Mouse (Mus musculus): ENCODE results near the gene Lipa. TPM values are rescaled to one million over a fixed set of nuclear protein-coding genes. Genes with fewer than 3 reads are reported as not detected.
A peak's percentile ranks its signal among the peaks of the same experiment; 100 is the strongest.

Lipa gene
- polyA plus RNA-seq, 1 experiment from 2014 or later: 26.0 TPM

DNA sequence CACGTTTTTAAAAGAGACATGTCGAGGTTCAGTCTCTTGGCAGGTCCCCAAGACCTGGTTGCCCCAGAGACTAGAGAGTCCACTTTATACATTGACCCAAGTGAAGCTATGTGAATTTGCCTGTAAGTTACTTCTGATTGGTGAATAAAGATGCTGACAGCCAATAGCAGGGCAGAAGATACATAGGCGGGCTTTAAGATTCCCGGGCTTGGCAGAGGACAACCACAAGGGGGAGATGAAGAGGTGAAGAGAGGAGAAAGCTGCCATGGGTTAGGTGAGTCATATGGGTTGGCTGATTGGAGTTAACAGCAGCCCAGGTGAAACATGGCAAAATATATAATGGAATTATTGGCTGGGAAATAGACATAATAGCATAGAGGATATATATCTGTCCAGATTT lies 26.5 kb downstream of the Lipa start:
- ATAC-seq (ENCODE audit: insufficient number of reproducible peaks, low FRiP score, low TSS enrichment, low read depth) (no peak), DNase-seq (ENCODE audit: low spot score) (peak; percentile 56)
- H3K27me3 ChIP-seq (ENCODE audit: control insufficient read depth, insufficient read depth, low read length): no peaks in the 10 kb centered on the region
- no peak overlapping the region for H3K4me3 ChIP-seq (ENCODE audit: low read depth, low read length)
- no peak overlapping the region for H3K9ac ChIP-seq (ENCODE audit: low read length)
- WGBS: 45% methylated on average over 4 of the region's 4 CpGs
- no peaks in the 10 kb centered on the region for H3K9me3 ChIP-seq (ENCODE audit: control insufficient read depth, low read length)
- H3K4me2 ChIP-seq (ENCODE audit: low read depth, severe bottlenecking): no peak overlapping the region
- H3K36me3 ChIP-seq (ENCODE audit: control insufficient read depth, insufficient read depth, low read length): no peaks in the 10 kb centered on the region
- H3K27ac ChIP-seq (replicated peaks; ENCODE audit: low read depth, low read length): no peak overlapping the region
- H3K4me1 ChIP-seq (ENCODE audit: control insufficient read depth, insufficient read depth, low read length): no peaks in the 10 kb centered on the region

- 82% methylated on average over 1 of the region's 1 CpGs for WGBS
- Histone ChIP-seq H3K4me2 (ENCODE audit: low read depth, severe bottlenecking) (no peak overlapping the region), H3K9ac (ENCODE audit: low read length) (no peak overlapping the region), H3K9me3 (ENCODE audit: control insufficient read depth, low read length) (no peaks in the 10 kb centered on the region), H3K36me3 (ENCODE audit: control insufficient read depth, insufficient read depth, low read length) (no peaks in the 10 kb centered on the region; the same call in 1 of the 2 replicates), H3K27ac (replicated peaks; ENCODE audit: low read depth, low read length) (no peak overlapping the region), H3K4me3 (ENCODE audit: low read depth, low read length) (no peak overlapping the region), H3K4me1 (ENCODE audit: control insufficient read depth, insufficient read depth, low read length) (no peaks in the 10 kb centered on the region), H3K27me3 (ENCODE audit: control insufficient read depth, insufficient read depth, low read length) (no peaks in the 10 kb centered on the region)
- ATAC-seq (ENCODE audit: insufficient number of reproducible peaks, low FRiP score, low TSS enrichment, low read depth): no peak
- DNase-seq (ENCODE audit: low spot score): no peak
Observed at GRCm38 (mm10) chr19:34496353-34496752, 30.9 kb downstream of the Lipa start.

- Histone ChIP-seq H3K27me3 (ENCODE audit: control insufficient read depth, insufficient read depth, low read length) (no peaks in the 10 kb centered on the region), H3K4me2 (ENCODE audit: low read depth, severe bottlenecking) (no peak overlapping the region), H3K27ac (replicated peaks; ENCODE audit: low read depth, low read length) (no peak overlapping the region), H3K9me3 (ENCODE audit: control insufficient read depth, low read length) (no peaks in the 10 kb centered on the region), H3K4me3 (ENCODE audit: low read depth, low read length) (no peak overlapping the region), H3K36me3 (ENCODE audit: control insufficient read depth, insufficient read depth, low read length) (no peaks in the 10 kb centered on the region; the same call in 1 of the 2 replicates), H3K4me1 (ENCODE audit: control insufficient read depth, insufficient read depth, low read length) (no peaks in the 10 kb centered on the region), H3K9ac (ENCODE audit: low read length) (no peak overlapping the region)
- DNase-seq (ENCODE audit: low spot score) (no peak), ATAC-seq (ENCODE audit: insufficient number of reproducible peaks, low FRiP score, low TSS enrichment, low read depth) (no peak)
- WGBS: 92% methylated on average over 4 of the region's 4 CpGs
Observed at GRCm38 (mm10) chr19:34493859-34494258, 33.4 kb downstream of the Lipa start.

DNA sequence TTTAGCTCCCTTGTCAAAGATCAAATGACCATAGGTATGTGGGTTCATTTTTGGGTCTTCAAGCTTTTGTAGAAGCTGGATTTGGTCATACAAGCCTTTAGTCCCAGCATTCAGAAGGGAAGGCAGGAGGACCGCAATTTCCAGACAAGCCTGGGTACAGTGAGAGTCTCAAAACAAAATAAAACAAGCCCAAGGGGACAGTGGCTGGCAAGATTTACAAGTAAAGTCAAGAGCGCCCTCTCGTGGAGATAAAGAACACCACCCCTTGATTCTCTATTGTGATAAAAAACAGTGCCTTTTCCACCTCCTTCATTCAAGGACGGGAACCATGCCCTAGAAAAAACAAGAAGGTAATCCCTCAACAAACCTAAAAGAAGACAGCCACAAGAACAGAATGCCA lies 43.7 kb downstream of the Lipa start:
- 18% methylated on average over 4 of the region's 4 CpGs for WGBS
- no peaks in the 10 kb centered on the region for H3K9me3 ChIP-seq (ENCODE audit: control insufficient read depth, low read length)
- no peaks in the 10 kb centered on the region for H3K36me3 ChIP-seq (ENCODE audit: control insufficient read depth, insufficient read depth, low read length)
- no peaks in the 10 kb centered on the region for H3K4me1 ChIP-seq (ENCODE audit: control insufficient read depth, insufficient read depth, low read length)
- H3K4me2 ChIP-seq (ENCODE audit: low read depth, severe bottlenecking): no peak overlapping the region
- H3K9ac ChIP-seq (ENCODE audit: low read length): no peak overlapping the region
- H3K4me3 ChIP-seq (ENCODE audit: low read depth, low read length): no peak overlapping the region
- H3K27me3 ChIP-seq (ENCODE audit: control insufficient read depth, insufficient read depth, low read length): no peaks in the 10 kb centered on the region
- H3K27ac ChIP-seq (replicated peaks; ENCODE audit: low read depth, low read length): no peak overlapping the region
- ATAC-seq (ENCODE audit: insufficient number of reproducible peaks, low FRiP score, low TSS enrichment, low read depth) (no peak), DNase-seq (ENCODE audit: low spot score) (peak; percentile 32)

DNA sequence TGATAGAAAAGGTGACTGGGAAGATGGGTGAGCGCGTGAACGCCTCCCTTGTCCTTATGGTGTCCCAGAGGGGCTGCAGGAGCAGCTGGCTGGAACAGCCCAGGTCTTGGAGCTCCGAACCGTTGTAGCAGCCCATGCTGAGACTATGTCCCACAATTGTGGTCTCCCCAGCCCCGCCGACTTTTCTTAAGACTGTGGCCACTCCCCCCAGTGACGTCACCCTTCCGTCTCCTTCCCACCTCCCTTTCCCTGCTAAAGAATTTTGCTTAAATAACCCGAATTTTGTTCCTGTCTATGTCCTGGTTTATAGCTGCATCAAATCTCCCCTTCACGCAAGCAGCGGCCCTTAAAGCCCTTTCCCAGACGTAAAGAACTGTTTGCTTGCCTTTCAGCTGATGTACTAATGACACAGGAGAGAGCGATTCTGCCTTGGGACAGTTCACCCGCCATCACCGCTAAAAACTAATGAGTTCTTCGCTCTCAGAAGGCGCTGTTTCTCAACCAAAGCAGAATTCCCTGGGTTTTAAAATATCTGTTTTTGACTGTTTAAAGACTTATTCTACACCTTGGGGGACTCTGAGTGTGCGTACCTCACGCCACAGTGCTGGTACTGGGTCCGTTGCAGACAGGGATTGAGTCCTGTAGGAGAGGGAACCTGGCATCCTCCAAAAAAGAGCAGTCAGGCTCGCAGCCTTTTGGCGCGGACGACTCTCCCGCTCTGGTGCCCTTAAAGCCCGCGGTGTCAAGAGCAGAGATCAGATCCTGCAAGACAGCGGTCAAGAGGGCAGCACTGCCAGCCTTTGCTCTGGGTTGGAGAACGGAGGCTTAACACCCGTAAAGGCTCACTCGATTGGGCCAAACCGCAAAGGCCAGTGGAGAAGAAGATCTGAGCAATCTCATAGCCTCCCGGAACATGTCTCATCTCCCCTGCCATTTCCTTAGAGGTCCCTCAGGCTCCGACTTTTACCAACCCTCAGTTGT lies 52.0 kb downstream of the Lipa start, which contains the start of gene Ch25h:
Ch25h (minus strand) TSS at position 174 of the 981 bp plus-strand sequence.
- ATAC-seq (ENCODE audit: insufficient number of reproducible peaks, low FRiP score, low TSS enrichment, low read depth): peak; percentile 81
- Histone ChIP-seq H3K4me1 (ENCODE audit: control insufficient read depth, insufficient read depth, low read length) (0 out of 2 replicates have a peak, but pooled peaks cover 7% of the 10 kb centered on the region), H3K4me2 (ENCODE audit: low read depth, severe bottlenecking) (peak within 1 kb of the TSS; percentile 93), H3K27me3 (ENCODE audit: control insufficient read depth, insufficient read depth, low read length) (peaks cover 23% of the 10 kb centered on the region), H3K9ac (ENCODE audit: low read length) (peak within 1 kb of the TSS; percentile 7; the same call in 1 of the 2 replicates), H3K27ac (replicated peaks; ENCODE audit: low read depth, low read length) (no peak within 1 kb of the TSS), H3K36me3 (ENCODE audit: control insufficient read depth, insufficient read depth, low read length) (no peaks in the 10 kb centered on the region), H3K4me3 (ENCODE audit: low read depth, low read length) (peak within 1 kb of the TSS; percentile 51), H3K9me3 (ENCODE audit: control insufficient read depth, low read length) (no peaks in the 10 kb centered on the region)
- 1% methylated on average over 35 of the region's 35 CpGs for WGBS
- peak; percentile 71 for DNase-seq (ENCODE audit: low spot score)

DNA sequence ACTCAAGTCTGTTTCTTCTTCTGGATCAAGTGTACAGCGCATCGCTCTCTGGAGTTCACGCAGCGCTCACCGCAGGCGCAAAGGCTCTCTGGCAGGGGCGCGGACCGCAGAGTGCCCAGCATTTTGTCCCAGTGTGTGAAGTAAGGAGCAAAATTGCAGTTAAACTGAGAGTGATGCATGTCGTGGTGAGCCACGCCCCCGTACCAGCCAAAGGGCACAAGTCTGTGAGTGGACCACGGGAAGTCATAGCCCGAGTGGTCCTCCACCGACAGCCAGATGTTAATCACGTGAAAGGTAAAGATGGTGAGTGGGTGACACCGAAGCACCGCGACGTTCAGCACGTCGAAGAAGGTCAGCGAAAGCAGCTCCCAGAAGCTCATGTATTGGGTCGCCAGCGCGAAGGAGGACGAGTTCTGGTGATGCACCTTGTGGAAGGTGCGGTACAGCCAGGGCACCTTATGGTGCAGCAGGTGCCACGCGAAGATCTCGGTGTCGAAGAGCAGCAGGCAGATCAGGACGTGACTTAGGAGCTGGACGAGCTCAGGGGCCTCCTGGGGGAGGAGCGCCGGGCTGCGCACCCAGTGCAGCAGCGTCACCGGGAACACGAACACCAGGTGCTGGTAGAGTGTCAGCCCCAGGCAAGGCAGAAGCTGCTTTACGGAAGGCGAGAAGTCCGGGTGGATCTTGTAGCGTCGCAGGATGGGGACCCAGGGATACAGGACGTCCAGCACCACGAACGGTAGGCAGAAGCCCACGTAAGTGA lies 52.9 kb downstream of the Lipa start:
- Histone ChIP-seq H3K27ac (replicated peaks; ENCODE audit: low read depth, low read length) (no peak overlapping the region), H3K9me3 (ENCODE audit: control insufficient read depth, low read length) (no peaks in the 10 kb centered on the region), H3K4me3 (ENCODE audit: low read depth, low read length) (peak overlapping the region; percentile 51), H3K4me2 (ENCODE audit: low read depth, severe bottlenecking) (peak overlapping the region; percentile 93), H3K27me3 (ENCODE audit: control insufficient read depth, insufficient read depth, low read length) (peaks cover 23% of the 10 kb centered on the region), H3K4me1 (ENCODE audit: control insufficient read depth, insufficient read depth, low read length) (0 out of 2 replicates have a peak, but pooled peaks cover 7% of the 10 kb centered on the region), H3K9ac (ENCODE audit: low read length) (peak overlapping the region; percentile 7; the same call in 1 of the 2 replicates), H3K36me3 (ENCODE audit: control insufficient read depth, insufficient read depth, low read length) (no peaks in the 10 kb centered on the region)
- peak; percentile 69 for ATAC-seq (ENCODE audit: insufficient number of reproducible peaks, low FRiP score, low TSS enrichment, low read depth)
- DNase-seq (ENCODE audit: low spot score): peak; percentile 45
- 7% methylated on average over 49 of the region's 49 CpGs for WGBS

DNA sequence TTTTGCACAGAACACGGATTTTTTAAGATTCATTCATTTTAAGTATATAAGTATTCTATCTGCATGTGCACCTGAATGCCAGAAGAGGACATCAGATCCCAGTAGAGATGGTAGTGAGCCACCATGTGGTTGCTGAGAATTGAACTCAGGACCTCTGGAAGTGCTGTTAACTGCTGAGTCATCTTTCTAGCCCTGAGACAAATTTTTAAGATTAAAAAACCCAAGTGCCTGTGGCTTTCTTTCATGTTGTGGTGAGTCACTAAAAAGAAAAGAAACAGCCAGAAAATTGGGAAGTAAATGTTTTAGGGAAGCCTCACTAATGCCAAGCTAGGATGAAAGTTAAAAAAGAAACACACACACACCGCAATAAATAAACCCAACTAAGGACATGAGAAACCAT lies 55.6 kb downstream of the Lipa start:
- H3K36me3 ChIP-seq (ENCODE audit: control insufficient read depth, insufficient read depth, low read length): no peaks in the 10 kb centered on the region
- ATAC-seq (ENCODE audit: insufficient number of reproducible peaks, low FRiP score, low TSS enrichment, low read depth): no peak
- WGBS: 74% methylated on average over 2 of the region's 2 CpGs
- H3K4me2 ChIP-seq (ENCODE audit: low read depth, severe bottlenecking): no peak overlapping the region
- no peak overlapping the region for H3K9ac ChIP-seq (ENCODE audit: low read length)
- peaks cover 18% of the 10 kb centered on the region for H3K27me3 ChIP-seq (ENCODE audit: control insufficient read depth, insufficient read depth, low read length)
- H3K4me3 ChIP-seq (ENCODE audit: low read depth, low read length): no peak overlapping the region
- H3K9me3 ChIP-seq (ENCODE audit: control insufficient read depth, low read length): no peaks in the 10 kb centered on the region
- DNase-seq (ENCODE audit: low spot score): no peak
- 0 out of 2 replicates have a peak, but pooled peaks cover 7% of the 10 kb centered on the region for H3K4me1 ChIP-seq (ENCODE audit: control insufficient read depth, insufficient read depth, low read length)
- no peak overlapping the region for H3K27ac ChIP-seq (replicated peaks; ENCODE audit: low read depth, low read length)

DNA sequence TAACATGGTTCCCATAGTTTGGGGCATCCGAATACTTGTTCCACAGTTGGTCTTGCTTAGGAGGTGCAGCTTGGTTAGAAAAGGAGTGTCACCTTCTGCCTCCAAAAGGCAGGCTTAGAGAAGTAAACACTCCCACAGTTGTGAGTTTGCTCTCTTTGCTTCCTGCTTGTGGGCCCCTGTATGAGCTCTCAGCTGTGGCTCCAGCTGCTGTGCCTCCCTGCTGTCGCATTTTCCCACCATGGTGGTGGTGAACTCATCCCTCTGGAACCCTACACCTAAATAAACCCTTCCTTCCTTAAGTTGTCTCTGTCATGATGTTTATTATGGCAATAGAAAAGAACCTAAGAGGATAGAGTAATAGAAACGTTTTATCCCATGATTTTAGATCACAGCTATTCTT lies 58.5 kb downstream of the Lipa start:
- H3K4me3 ChIP-seq (ENCODE audit: low read depth, low read length): no peak overlapping the region
- no peak for ATAC-seq (ENCODE audit: insufficient number of reproducible peaks, low FRiP score, low TSS enrichment, low read depth)

More for the DNA sequence above, 58.5 kb downstream of the Lipa start:
- H3K27ac ChIP-seq (replicated peaks; ENCODE audit: low read depth, low read length): no peak overlapping the region
- H3K9ac ChIP-seq (ENCODE audit: low read length): no peak overlapping the region
- no peak for DNase-seq (ENCODE audit: low spot score)
- no peak overlapping the region for H3K4me2 ChIP-seq (ENCODE audit: low read depth, severe bottlenecking)
- H3K36me3 ChIP-seq (ENCODE audit: control insufficient read depth, insufficient read depth, low read length): no peaks in the 10 kb centered on the region
- WGBS: 53% methylated on average over 3 of the region's 3 CpGs
- no peaks in the 10 kb centered on the region for H3K9me3 ChIP-seq (ENCODE audit: control insufficient read depth, low read length)
- H3K4me1 ChIP-seq (ENCODE audit: control insufficient read depth, insufficient read depth, low read length): no peaks in the 10 kb centered on the region
- H3K27me3 ChIP-seq (ENCODE audit: control insufficient read depth, insufficient read depth, low read length): 0 out of 2 replicates have a peak, but pooled peaks cover 4% of the 10 kb centered on the region

Data from limb, embryonic 11.5 days (tissue).